Mouse (Mus musculus) liver (tissue): ENCODE measurements around the gene Dynlt1c.
"Not testable (repeated sequence)": the region's sequence is repeated elsewhere in the genome, so short reads cannot be mapped to it uniquely, and the experiment has no call there.

ENCODE experiments used
- DNase-seq: peaks from one replicate; pipeline ENCODE4 v3.0.0-alpha.2; 2020; ENCODE audit warnings: mixed read lengths

Dynlt1c gene

GRCm38 (mm10) chr17:6601204-6601911 lies at the start of gene Dynlt1c:
Dynlt1c (plus strand) TSS chr17:6601671.
- DNase-seq, result peak; percentile 89

- DNase-seq, result not testable (repeated sequence)
Observed at GRCm38 (mm10) chr17:6553798-6554197, 47.7 kb upstream of the Dynlt1c start.

GRCm38 (mm10) chr17:6554243-6554642 lies 47.2 kb upstream of the Dynlt1c start:
- DNase-seq, result not testable (repeated sequence)

- not testable (repeated sequence) for DNase-seq
Observed at GRCm38 (mm10) chr17:6559447-6560133, 41.9 kb upstream of the Dynlt1c start.

GRCm38 (mm10) chr17:6564866-6565265 lies 36.6 kb upstream of the Dynlt1c start:
- not testable (repeated sequence) for DNase-seq

GRCm38 (mm10) chr17:6567908-6568307 lies 33.6 kb upstream of the Dynlt1c start:
- DNase-seq, result not testable (repeated sequence)

GRCm38 (mm10) chr17:6571296-6571695 lies 30.2 kb upstream of the Dynlt1c start:
- DNase-seq, result not testable (repeated sequence)

- not testable (repeated sequence) for DNase-seq
Observed at GRCm38 (mm10) chr17:6572202-6572601, 29.3 kb upstream of the Dynlt1c start.

- DNase-seq, result not testable (repeated sequence)
Observed at GRCm38 (mm10) chr17:6575376-6575775, 26.1 kb upstream of the Dynlt1c start.

- DNase-seq, result not testable (repeated sequence)
Observed at GRCm38 (mm10) chr17:6588672-6589071, 12.8 kb upstream of the Dynlt1c start.

GRCm38 (mm10) chr17:6592109-6592508 lies 9.4 kb upstream of the Dynlt1c start:
- not testable (repeated sequence) for DNase-seq

GRCm38 (mm10) chr17:6593896-6594295 lies 7.6 kb upstream of the Dynlt1c start:
- not testable (repeated sequence) for DNase-seq

- DNase-seq, result not testable (repeated sequence)
Observed at GRCm38 (mm10) chr17:6595776-6596497, 5.5 kb upstream of the Dynlt1c start.

- not testable (repeated sequence) for DNase-seq
Observed at GRCm38 (mm10) chr17:6598356-6598755, 3.1 kb upstream of the Dynlt1c start.

- DNase-seq, result not testable (repeated sequence)
Observed at GRCm38 (mm10) chr17:6600216-6600911, 1.1 kb upstream of the Dynlt1c start.

- not testable (repeated sequence) for DNase-seq
Observed at GRCm38 (mm10) chr17:6602205-6602604, 734 bp downstream of the Dynlt1c start.

GRCm38 (mm10) chr17:6605347-6605746 lies 3.9 kb downstream of the Dynlt1c start:
- DNase-seq, result not testable (repeated sequence)

GRCm38 (mm10) chr17:6613524-6613923 lies 12.1 kb downstream of the Dynlt1c start:
- not testable (repeated sequence) for DNase-seq

GRCm38 (mm10) chr17:6614316-6614715 lies 12.8 kb downstream of the Dynlt1c start:
- not testable (repeated sequence) for DNase-seq

- DNase-seq, result not testable (repeated sequence)
Observed at GRCm38 (mm10) chr17:6616731-6617130, 15.3 kb downstream of the Dynlt1c start.

GRCm38 (mm10) chr17:6617689-6618400 lies 16.4 kb downstream of the Dynlt1c start:
- DNase-seq, result not testable (repeated sequence)

- not testable (repeated sequence) for DNase-seq
Observed at GRCm38 (mm10) chr17:6619271-6619670, 17.8 kb downstream of the Dynlt1c start.
